Mouse (Mus musculus) gastrocnemius, postnatal 36 days (tissue): Measurements from ENCODE around the gene Mcoln3. TPM values are rescaled to one million over a fixed set of nuclear protein-coding genes. Genes with fewer than 3 reads are reported as not detected.
A peak's percentile ranks its signal among the peaks of the same experiment; 100 is the strongest.

ENCODE experiments used
- DNase-seq, 2 experiments: peaks; one replicate each; pipeline ENCODE4 v3.0.0; 2022
- intact Hi-C: fragments of 180-260 bp; cut with DNase I; formaldehyde crosslinking; loops from one replicate; pipeline ENCODE4 v1.15.1; 2025
- long read RNA-seq, 2 experiments: library from polyadenylated mRNA; stranded (forward); transcript quantifications; one replicate each; pipeline ENCODE4 v2.0.0; 2021
- total RNA-seq, 2 experiments: library from RNA; stranded (reverse); gene quantifications; 2 replicates each; pipeline ENCODE4 v1.2.3; 2021

Mcoln3 gene
- not detected for total RNA-seq
- long read RNA-seq, experiment 1, result 0 reads
- long read RNA-seq, experiment 2, result 0 reads

- DNase-seq, result no peak
- intact Hi-C loops, result no loop called here
Observed at GRCm38 (mm10) chr3:146117258-146117996, at the start of gene Mcoln3. Gene Mcoln3, plus strand, starts transcription at chr3:146117450.

- intact Hi-C loops, result no loop called here
- no peak for DNase-seq
Observed at GRCm38 (mm10) chr3:146069276-146069675, 48.0 kb upstream of the Mcoln3 start.

- intact Hi-C loops, result no loop called here
Observed at GRCm38 (mm10) chr3:146072780-146073179, 44.5 kb upstream of the Mcoln3 start.

GRCm38 (mm10) chr3:146080241-146080640 lies 37.0 kb upstream of the Mcoln3 start:
- DNase-seq, result no peak
- intact Hi-C loops, result no loop called here

More at GRCm38 (mm10) chr3:146072780-146073179, 44.5 kb upstream of the Mcoln3 start:
- DNase-seq, result no peak

GRCm38 (mm10) chr3:146090988-146091657 lies 26.1 kb upstream of the Mcoln3 start:
- intact Hi-C loops, result no loop called here
- no peak for DNase-seq

GRCm38 (mm10) chr3:146095066-146095465 lies 22.2 kb upstream of the Mcoln3 start:
- no peak for DNase-seq
- intact Hi-C loops, result no loop called here

- intact Hi-C loops, result no loop called here
- no peak for DNase-seq
Observed at GRCm38 (mm10) chr3:146096986-146097385, 20.3 kb upstream of the Mcoln3 start.

- intact Hi-C loops, result no loop called here
- DNase-seq, result no peak
Observed at GRCm38 (mm10) chr3:146097861-146098260, 19.4 kb upstream of the Mcoln3 start.

GRCm38 (mm10) chr3:146099925-146100324 lies 17.3 kb upstream of the Mcoln3 start:
- intact Hi-C loops, result no loop called here
- no peak for DNase-seq

- DNase-seq, result no peak
- intact Hi-C loops, result no loop called here
Observed at GRCm38 (mm10) chr3:146102049-146102448, 15.2 kb upstream of the Mcoln3 start.

- no peak for DNase-seq
- intact Hi-C loops, result no loop called here
Observed at GRCm38 (mm10) chr3:146107116-146107849, 10.0 kb upstream of the Mcoln3 start.

GRCm38 (mm10) chr3:146107921-146108571 lies 9.2 kb upstream of the Mcoln3 start, which contains the start of gene Wdr63:
Gene Wdr63, minus strand, starts transcription at chr3:146108130.
- intact Hi-C loops, result no loop called here
- DNase-seq, result no peak

GRCm38 (mm10) chr3:146108945-146109344 lies 8.3 kb upstream of the Mcoln3 start:
- intact Hi-C loops, result no loop called here
- no peak for DNase-seq

- intact Hi-C loops, result no loop called here
- DNase-seq, result no peak
Observed at GRCm38 (mm10) chr3:146110358-146110757, 6.9 kb upstream of the Mcoln3 start.

GRCm38 (mm10) chr3:146110916-146111315 lies 6.3 kb upstream of the Mcoln3 start:
- DNase-seq, result peak in 1 of 2 experiments; percentile 26
- intact Hi-C loops, result no loop called here

- no peak for DNase-seq
- intact Hi-C loops, result no loop called here
Observed at GRCm38 (mm10) chr3:146117997-146118457, 777 bp downstream of the Mcoln3 start.

GRCm38 (mm10) chr3:146121310-146122124 lies 4.3 kb downstream of the Mcoln3 start:
- intact Hi-C loops, result no loop called here
- no peak for DNase-seq

GRCm38 (mm10) chr3:146122125-146122420 lies 4.8 kb downstream of the Mcoln3 start:
- no peak for DNase-seq
- intact Hi-C loops, result no loop called here

GRCm38 (mm10) chr3:146122807-146123463 lies 5.7 kb downstream of the Mcoln3 start:
- no peak for DNase-seq
- intact Hi-C loops, result no loop called here
